Mouse (Mus musculus): ENCODE data around the gene Tmem120a. TPM values are rescaled to one million over a fixed set of nuclear protein-coding genes. Genes with fewer than 3 reads are reported as not detected.

Gene Tmem120a
- polyA plus RNA-seq, 1 experiment from 2014 or later = 21.5 TPM

GRCm38 (mm10) chr5:135751041-135751440, 6.8 kb upstream of the Tmem120a start:
- no peak for ATAC-seq
- Histone ChIP-seq H3K4me1 (no peaks in the 10 kb centered on the region), H3K9me3 (replicated peaks) (peaks cover 4% of the 10 kb centered on the region; the same call in 1 of the 2 replicates), H3K4me2 (no peak overlapping the region), H3K9ac (no peak overlapping the region), H3K36me3 (no peaks in the 10 kb centered on the region), H3K4me3 (no peak overlapping the region), H3K27ac (no peak overlapping the region), H3K27me3 (replicated peaks) (peaks cover 8% of the 10 kb centered on the region; the same call in 1 of the 2 replicates)
- 83% methylated on average over 1 of the region's 1 CpGs for WGBS (ENCODE audit: insufficient replicate concordance)

- H3K4me1 ChIP-seq = peaks cover 29% of the 10 kb centered on the region
- H3K27me3 ChIP-seq (replicated peaks) = peaks cover 18% of the 10 kb centered on the region; the same call in 1 of the 2 replicates
- WGBS (ENCODE audit: insufficient replicate concordance) = 31% methylated on average over 11 of the region's 12 CpGs
- no peak for ATAC-seq
- H3K9me3 ChIP-seq (replicated peaks) = peaks cover 4% of the 10 kb centered on the region; the same call in 1 of the 2 replicates
- H3K4me2 ChIP-seq = peak overlapping the region; percentile 99
- peak overlapping the region; percentile 76 for H3K4me3 ChIP-seq
- peak overlapping the region; percentile 76 for H3K9ac ChIP-seq
- peak overlapping the region; percentile 32; the same call in 1 of the 2 replicates for H3K27ac ChIP-seq
- no peaks in the 10 kb centered on the region; the same call in 1 of the 2 replicates for H3K36me3 ChIP-seq
Observed at GRCm38 (mm10) chr5:135744742-135745141, 494 bp upstream of the Tmem120a start.

GRCm38 (mm10) chr5:135742941-135743740, 1.1 kb downstream of the Tmem120a start:
- Histone ChIP-seq H3K36me3 (no peaks in the 10 kb centered on the region; the same call in 1 of the 2 replicates), H3K9me3 (replicated peaks) (peaks cover 4% of the 10 kb centered on the region; the same call in 1 of the 2 replicates), H3K4me3 (peak overlapping the region; percentile 76), H3K27ac (no peak overlapping the region), H3K4me1 (peaks cover 32% of the 10 kb centered on the region), H3K27me3 (replicated peaks) (peaks cover 15% of the 10 kb centered on the region; the same call in 1 of the 2 replicates), H3K4me2 (peak overlapping the region; percentile 99), H3K9ac (peak overlapping the region; percentile 76)
- 23% methylated on average over 18 of the region's 18 CpGs for WGBS (ENCODE audit: insufficient replicate concordance)
- no peak for ATAC-seq

DNA sequence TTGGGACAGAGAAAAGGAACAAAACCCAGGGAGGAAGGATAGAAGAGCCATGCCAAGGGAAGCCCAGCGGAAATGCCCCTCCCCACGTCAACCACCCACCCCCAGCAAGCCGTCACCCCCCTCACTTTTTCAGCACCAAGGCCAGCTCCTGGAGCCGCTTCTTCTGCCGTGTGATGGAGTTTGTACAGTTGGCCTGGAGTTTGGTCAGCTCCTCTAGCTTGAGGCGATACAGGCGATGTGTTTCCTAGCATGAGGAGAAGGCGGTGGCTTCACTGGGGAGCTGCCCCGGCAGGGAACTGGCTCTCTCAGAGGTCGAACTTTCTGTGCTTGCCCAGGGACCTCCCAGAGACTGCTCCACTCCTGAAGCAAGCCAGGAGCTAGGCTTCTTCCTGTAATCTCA, 2.1 kb downstream of the Tmem120a start:
- no peak overlapping the region for H3K27ac ChIP-seq
- H3K4me1 ChIP-seq = peaks cover 35% of the 10 kb centered on the region
- H3K36me3 ChIP-seq = no peaks in the 10 kb centered on the region; the same call in 1 of the 2 replicates
- ATAC-seq = no peak
- no peak overlapping the region for H3K4me2 ChIP-seq
- no peaks in the 10 kb centered on the region for H3K9me3 ChIP-seq (replicated peaks)
- 46% methylated on average over 10 of the region's 10 CpGs for WGBS (ENCODE audit: insufficient replicate concordance)
- peaks cover 15% of the 10 kb centered on the region; the same call in 1 of the 2 replicates for H3K27me3 ChIP-seq (replicated peaks)
- no peak overlapping the region for H3K9ac ChIP-seq
- no peak overlapping the region for H3K4me3 ChIP-seq

- no peak overlapping the region for H3K9ac ChIP-seq
- H3K4me2 ChIP-seq = no peak overlapping the region
- peaks cover 7% of the 10 kb centered on the region; the same call in 1 of the 2 replicates for H3K27me3 ChIP-seq (replicated peaks)
- WGBS (ENCODE audit: insufficient replicate concordance) = 20% methylated on average over 6 of the region's 6 CpGs
- no peak overlapping the region for H3K4me3 ChIP-seq
- peaks cover 35% of the 10 kb centered on the region for H3K36me3 ChIP-seq
- no peaks in the 10 kb centered on the region for H3K9me3 ChIP-seq (replicated peaks)
- peaks cover 17% of the 10 kb centered on the region for H3K4me1 ChIP-seq
- no peak overlapping the region for H3K27ac ChIP-seq
- ATAC-seq = no peak
Observed at GRCm38 (mm10) chr5:135738266-135738665, 6.0 kb downstream of the Tmem120a start.

DNA sequence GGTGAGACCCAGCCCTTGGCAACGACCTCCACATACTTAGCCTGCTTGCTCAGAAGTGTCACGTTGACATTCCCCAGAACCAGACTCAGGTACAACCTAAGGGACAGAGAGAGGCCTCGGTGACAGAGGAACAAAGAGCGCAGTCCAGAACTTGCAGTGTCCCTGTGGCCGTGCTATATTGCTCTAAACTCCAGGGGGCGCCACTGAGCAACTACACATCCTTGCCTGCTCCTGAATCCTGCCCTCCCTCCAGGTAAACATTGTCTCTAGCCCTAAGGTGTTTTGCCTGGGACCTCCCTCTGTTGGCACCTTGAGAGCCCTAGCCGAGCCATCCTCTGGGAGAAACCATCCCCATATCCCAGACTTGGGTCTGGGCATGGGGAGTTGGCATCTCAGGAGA, 7.1 kb downstream of the Tmem120a start:
- Histone ChIP-seq H3K4me3 (no peak overlapping the region), H3K4me2 (no peak overlapping the region), H3K36me3 (peaks cover 46% of the 10 kb centered on the region), H3K9ac (no peak overlapping the region), H3K27ac (no peak overlapping the region), H3K4me1 (peaks cover 6% of the 10 kb centered on the region; the same call in 1 of the 2 replicates), H3K27me3 (replicated peaks) (no peaks in the 10 kb centered on the region), H3K9me3 (replicated peaks) (no peaks in the 10 kb centered on the region)
- ATAC-seq = no peak
- WGBS (ENCODE audit: insufficient replicate concordance) = 68% methylated on average over 7 of the region's 7 CpGs

- 88% methylated on average over 16 of the region's 16 CpGs for WGBS (ENCODE audit: insufficient replicate concordance)
- ATAC-seq = no peak
- Histone ChIP-seq H3K9ac (no peak overlapping the region), H3K4me1 (peaks cover 6% of the 10 kb centered on the region; the same call in 1 of the 2 replicates), H3K4me2 (no peak overlapping the region), H3K9me3 (replicated peaks) (no peaks in the 10 kb centered on the region), H3K4me3 (no peak overlapping the region), H3K27me3 (replicated peaks) (no peaks in the 10 kb centered on the region), H3K27ac (no peak overlapping the region), H3K36me3 (peaks cover 52% of the 10 kb centered on the region)
Observed at GRCm38 (mm10) chr5:135736544-135736943, 7.7 kb downstream of the Tmem120a start.

- no peak for ATAC-seq
- H3K9ac ChIP-seq = no peak overlapping the region
- H3K27ac ChIP-seq = no peak overlapping the region
- peaks cover 6% of the 10 kb centered on the region; the same call in 1 of the 2 replicates for H3K4me1 ChIP-seq
- H3K9me3 ChIP-seq (replicated peaks) = no peaks in the 10 kb centered on the region
- H3K27me3 ChIP-seq (replicated peaks) = no peaks in the 10 kb centered on the region
- H3K4me2 ChIP-seq = no peak overlapping the region
- peaks cover 60% of the 10 kb centered on the region for H3K36me3 ChIP-seq
- H3K4me3 ChIP-seq = no peak overlapping the region
- 84% methylated on average over 13 of the region's 13 CpGs for WGBS (ENCODE audit: insufficient replicate concordance)
Observed at GRCm38 (mm10) chr5:135735741-135736140, 8.5 kb downstream of the Tmem120a start.

GRCm38 (mm10) chr5:135734057-135734680, 10.1 kb downstream of the Tmem120a start:
- H3K36me3 ChIP-seq = peaks cover 76% of the 10 kb centered on the region
- 90% methylated on average over 42 of the region's 42 CpGs for WGBS (ENCODE audit: insufficient replicate concordance)
- no peak overlapping the region for H3K27ac ChIP-seq
- no peak overlapping the region for H3K4me2 ChIP-seq
- peaks cover 6% of the 10 kb centered on the region; the same call in 1 of the 2 replicates for H3K4me1 ChIP-seq
- no peak overlapping the region for H3K4me3 ChIP-seq
- H3K9me3 ChIP-seq (replicated peaks) = no peaks in the 10 kb centered on the region
- no peak overlapping the region for H3K9ac ChIP-seq
- no peak for ATAC-seq
- H3K27me3 ChIP-seq (replicated peaks) = no peaks in the 10 kb centered on the region

DNA sequence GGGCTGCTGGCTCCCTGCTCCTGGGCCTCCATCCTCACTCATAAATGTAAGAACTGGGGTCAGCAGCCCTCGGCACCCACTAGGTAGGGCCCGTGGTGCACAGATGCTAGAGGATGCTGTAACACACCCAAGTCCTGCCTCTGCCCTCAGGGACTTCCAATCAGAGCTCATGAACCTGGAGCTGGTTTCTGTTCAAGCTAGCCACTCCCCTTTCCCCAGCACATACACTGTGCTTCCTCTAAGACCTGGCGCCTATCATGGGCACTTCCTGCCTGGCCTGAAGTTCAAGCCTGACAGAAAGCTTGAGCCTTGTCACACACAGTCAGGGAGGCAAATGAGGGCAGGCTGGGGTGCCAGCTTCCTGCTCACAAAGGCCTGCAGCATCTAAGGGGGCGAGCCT, 11.2 kb downstream of the Tmem120a start:
- H3K4me2 ChIP-seq = no peak overlapping the region
- peaks cover 86% of the 10 kb centered on the region for H3K36me3 ChIP-seq
- H3K4me3 ChIP-seq = no peak overlapping the region
- H3K4me1 ChIP-seq = peaks cover 2% of the 10 kb centered on the region; the same call in 1 of the 2 replicates
- no peak overlapping the region for H3K9ac ChIP-seq
- WGBS (ENCODE audit: insufficient replicate concordance) = 69% methylated on average over 4 of the region's 4 CpGs
- H3K9me3 ChIP-seq (replicated peaks) = no peaks in the 10 kb centered on the region
- no peak overlapping the region for H3K27ac ChIP-seq
- ATAC-seq = no peak
- no peaks in the 10 kb centered on the region for H3K27me3 ChIP-seq (replicated peaks)

DNA sequence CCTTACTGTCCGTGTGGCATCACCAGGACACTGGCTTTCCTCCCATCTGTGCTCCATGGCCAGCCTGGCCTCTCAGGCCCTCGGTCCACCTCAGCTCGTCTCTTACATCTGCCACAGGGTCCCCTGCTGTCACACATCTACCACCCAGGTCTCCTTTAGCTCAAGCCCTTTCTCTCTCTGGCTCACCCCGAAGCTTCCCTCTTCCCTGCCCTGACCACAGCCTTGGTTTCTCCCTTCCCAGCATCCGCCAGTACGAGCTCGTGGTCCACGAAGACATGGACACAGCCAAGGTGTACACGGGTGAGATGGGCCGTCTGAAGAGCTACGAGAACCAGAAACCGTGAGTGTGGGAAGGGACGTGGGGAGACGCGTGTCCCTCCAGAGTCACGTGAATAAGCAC, 12.9 kb downstream of the Tmem120a start:
- ATAC-seq = no peak
- H3K9ac ChIP-seq = no peak overlapping the region
- no peak overlapping the region for H3K27ac ChIP-seq
- H3K9me3 ChIP-seq (replicated peaks) = no peaks in the 10 kb centered on the region
- H3K4me2 ChIP-seq = no peak overlapping the region
- no peaks in the 10 kb centered on the region for H3K27me3 ChIP-seq (replicated peaks)
- H3K36me3 ChIP-seq = peaks cover 82% of the 10 kb centered on the region
- 83% methylated on average over 16 of the region's 16 CpGs for WGBS (ENCODE audit: insufficient replicate concordance)
- no peak overlapping the region for H3K4me3 ChIP-seq
- 0 out of 2 replicates have a peak, but pooled peaks cover 3% of the 10 kb centered on the region for H3K4me1 ChIP-seq

DNA sequence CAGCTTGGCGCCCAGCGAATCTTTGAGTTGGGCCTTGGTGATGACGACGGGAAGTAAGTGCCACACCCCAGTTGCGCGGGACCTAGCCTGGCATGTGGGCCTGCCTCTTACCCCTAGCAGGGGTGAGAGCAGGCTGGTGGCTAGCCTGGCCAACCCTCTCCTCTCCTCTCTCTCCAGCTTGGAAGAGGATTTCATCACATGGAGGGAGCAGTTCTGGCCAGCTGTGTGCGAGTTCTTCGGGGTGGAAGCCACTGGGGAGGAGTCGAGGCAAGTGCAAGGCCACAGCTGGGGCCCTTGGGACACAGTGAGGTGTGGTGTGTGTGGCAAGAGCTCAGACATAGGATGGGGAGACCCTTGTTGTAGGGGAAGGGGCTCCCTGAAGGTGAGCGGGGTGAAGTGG, 13.3 kb downstream of the Tmem120a start:
- Histone ChIP-seq H3K27me3 (replicated peaks) (no peaks in the 10 kb centered on the region), H3K9me3 (replicated peaks) (no peaks in the 10 kb centered on the region), H3K36me3 (peaks cover 78% of the 10 kb centered on the region), H3K4me2 (no peak overlapping the region), H3K4me1 (0 out of 2 replicates have a peak, but pooled peaks cover 7% of the 10 kb centered on the region), H3K27ac (no peak overlapping the region), H3K9ac (no peak overlapping the region), H3K4me3 (no peak overlapping the region)
- 86% methylated on average over 10 of the region's 10 CpGs for WGBS (ENCODE audit: insufficient replicate concordance)
- no peak for ATAC-seq
